Mouse (Mus musculus) kidney, embryonic 16.5 days (tissue): ENCODE results near the gene Cox20. TPM values are rescaled to one million over a fixed set of nuclear protein-coding genes. Genes with fewer than 3 reads are reported as not detected.
"Not testable (repeated sequence)": the region's sequence is repeated elsewhere in the genome, so short reads cannot be mapped to it uniquely, and the experiment has no call there.

Experiments
- ATAC-seq: fragments of 200-750 bp; cut with Nextera tagmentation; 2 replicates; pipeline ENCODE4 v1.8.0; 2017; ENCODE audit warnings: moderate TSS enrichment; ENCODE audit not compliant: low FRiP score, low TSS enrichment
- H3K27ac ChIP-seq: fragments of 300-500 bp; sonication (generic); 2 replicates; pipeline ENCODE4 v1.5.1; 2014; ENCODE audit warnings: low read length
- H3K27me3 ChIP-seq: fragments of 300-500 bp; sonication (generic); 2 replicates; pipeline ENCODE4 v1.6.1; 2014; ENCODE audit warnings: low read length, control low read depth, mixed read lengths; ENCODE audit not compliant: insufficient read depth
- H3K36me3 ChIP-seq: fragments of 300-500 bp; sonication (generic); 2 replicates; pipeline ENCODE4 v1.6.1; 2014; ENCODE audit warnings: low read length, control low read depth, mixed read lengths; ENCODE audit not compliant: insufficient read depth
- H3K4me1 ChIP-seq: fragments of 300-500 bp; sonication (generic); 2 replicates; pipeline ENCODE4 v1.6.1; 2014; ENCODE audit warnings: low read length, control low read depth, mixed read lengths; ENCODE audit not compliant: insufficient read depth
- H3K4me2 ChIP-seq: fragments of 300-500 bp; sonication (generic); replicated peaks from 2 replicates; pipeline ENCODE4 v1.6.1; 2014; ENCODE audit warnings: low read depth, low read length
- H3K4me3 ChIP-seq: fragments of 300-500 bp; sonication (generic); 2 replicates; pipeline ENCODE4 v1.5.1; 2014; ENCODE audit warnings: mild to moderate bottlenecking, low read length
- H3K9ac ChIP-seq: fragments of 300-500 bp; sonication (generic); replicated peaks from 2 replicates; pipeline ENCODE4 v1.6.1; 2014; ENCODE audit warnings: low read length
- H3K9me3 ChIP-seq: fragments of 300-500 bp; sonication (generic); 2 replicates; pipeline ENCODE4 v1.6.1; 2016; ENCODE audit warnings: low read length, control low read depth
- WGBS: fragments of 180-500 bp; shearing (Covaris S2); extraction: QIAGEN DNeasy Blood & Tissue Kit; methylation state at CpG from one replicate; pipeline ENCODE4 v1.1.7; 2014; 5-methylcytosine and 5-hydroxymethylcytosine counted together
- polyA plus RNA-seq: library from polyadenylated mRNA; unstranded; fragments of >200 nt; fragmentation: Nextera tagmentation; extraction: Ambion mirVana; gene quantifications from 2 replicates; pipeline ENCODE4 v1.2.1, GENCODE M21; 2015

Cox20 gene
- polyA plus RNA-seq, 1 experiment from 2014 or later: 111 TPM

- WGBS: 96% methylated on average over 1 of the region's 1 CpGs
- no peaks in the 10 kb centered on the region for H3K36me3 ChIP-seq
- H3K27ac ChIP-seq: no peak overlapping the region
- no peaks in the 10 kb centered on the region for H3K27me3 ChIP-seq
- no peak overlapping the region for H3K9ac ChIP-seq
- H3K4me2 ChIP-seq: no peak overlapping the region
- H3K4me3 ChIP-seq: no peak overlapping the region
- no peak for ATAC-seq
- H3K4me1 ChIP-seq: no peaks in the 10 kb centered on the region
- H3K9me3 ChIP-seq: no peaks in the 10 kb centered on the region
These were observed 24.9 kb upstream of the Cox20 start for GRCm38 (mm10) chr1:178294051-178294450.

GRCm38 (mm10) chr1:178301261-178301660, 17.7 kb upstream of the Cox20 start:
- not testable (repeated sequence) for H3K4me2 ChIP-seq, H3K4me3 ChIP-seq, H3K4me1 ChIP-seq, H3K27ac ChIP-seq, H3K9ac ChIP-seq, ATAC-seq, H3K36me3 ChIP-seq, H3K27me3 ChIP-seq, H3K9me3 ChIP-seq
- 93% methylated on average over 2 of the region's 2 CpGs for WGBS

- ATAC-seq: peak; percentile 69
- Histone ChIP-seq H3K9ac (no peak overlapping the region), H3K27me3 (no peaks in the 10 kb centered on the region), H3K36me3 (no peaks in the 10 kb centered on the region), H3K9me3 (peaks cover 9% of the 10 kb centered on the region; the same call in 1 of the 2 replicates), H3K4me1 (no peaks in the 10 kb centered on the region), H3K4me2 (no peak overlapping the region), H3K27ac (no peak overlapping the region), H3K4me3 (no peak overlapping the region)
- WGBS: 27% methylated on average over 3 of the region's 3 CpGs
These were observed 15.5 kb upstream of the Cox20 start for GRCm38 (mm10) chr1:178303425-178303824.

GRCm38 (mm10) chr1:178309487-178309886, 9.4 kb upstream of the Cox20 start:
- Histone ChIP-seq H3K36me3 (no peaks in the 10 kb centered on the region), H3K4me3 (no peak overlapping the region), H3K4me1 (no peaks in the 10 kb centered on the region), H3K9me3 (no peaks in the 10 kb centered on the region), H3K27ac (no peak overlapping the region), H3K9ac (no peak overlapping the region), H3K4me2 (no peak overlapping the region), H3K27me3 (no peaks in the 10 kb centered on the region)
- WGBS: 49% methylated on average over 2 of the region's 2 CpGs
- no peak for ATAC-seq

- no peak overlapping the region for H3K4me3 ChIP-seq
- no peaks in the 10 kb centered on the region for H3K27me3 ChIP-seq
- whole genome bisulfite sequencing: 61% methylated on average over 1 of the region's 1 CpGs
- H3K4me2 ChIP-seq: no peak overlapping the region
- H3K9ac ChIP-seq: no peak overlapping the region
- H3K36me3 ChIP-seq: no peaks in the 10 kb centered on the region
- no peak for ATAC-seq
- no peaks in the 10 kb centered on the region for H3K9me3 ChIP-seq
- no peak overlapping the region for H3K27ac ChIP-seq
- H3K4me1 ChIP-seq: no peaks in the 10 kb centered on the region
These were observed 8.8 kb upstream of the Cox20 start for GRCm38 (mm10) chr1:178310128-178310527.

GRCm38 (mm10) chr1:178313039-178313597, 5.8 kb upstream of the Cox20 start:
- WGBS: 100% methylated on average over 1 of the region's 1 CpGs
- H3K36me3 ChIP-seq: no peaks in the 10 kb centered on the region
- no peak overlapping the region for H3K4me2 ChIP-seq
- H3K9ac ChIP-seq: no peak overlapping the region
- ATAC-seq: no peak
- H3K9me3 ChIP-seq: no peaks in the 10 kb centered on the region
- no peaks in the 10 kb centered on the region for H3K27me3 ChIP-seq
- no peak overlapping the region for H3K27ac ChIP-seq
- no peak overlapping the region for H3K4me3 ChIP-seq
- H3K4me1 ChIP-seq: peaks cover 5% of the 10 kb centered on the region; the same call in 1 of the 2 replicates

- 92% methylated on average over 2 of the region's 2 CpGs for WGBS
- no peaks in the 10 kb centered on the region for H3K27me3 ChIP-seq
- H3K4me2 ChIP-seq: no peak overlapping the region
- H3K36me3 ChIP-seq: no peaks in the 10 kb centered on the region
- H3K9me3 ChIP-seq: no peaks in the 10 kb centered on the region
- no peak for ATAC-seq
- no peak overlapping the region for H3K27ac ChIP-seq
- H3K4me3 ChIP-seq: no peak overlapping the region
- no peak overlapping the region for H3K9ac ChIP-seq
- H3K4me1 ChIP-seq: peaks cover 5% of the 10 kb centered on the region; the same call in 1 of the 2 replicates
These were observed 4.7 kb upstream of the Cox20 start for GRCm38 (mm10) chr1:178314236-178314635.

GRCm38 (mm10) chr1:178317275-178318001, 1.5 kb upstream of the Cox20 start:
- peak overlapping the region; percentile 72 for H3K4me2 ChIP-seq

GRCm38 (mm10) chr1:178318002-178318388, 935 bp upstream of the Cox20 start:
- Histone ChIP-seq H3K4me2 (peak overlapping the region; percentile 72), H3K4me3 (peak overlapping the region; percentile 78), H3K36me3 (peaks cover 17% of the 10 kb centered on the region), H3K27ac (peak overlapping the region; percentile 99), H3K27me3 (no peaks in the 10 kb centered on the region), H3K9me3 (no peaks in the 10 kb centered on the region), H3K4me1 (peaks cover 22% of the 10 kb centered on the region), H3K9ac (peak overlapping the region; percentile 87)
- peak; percentile 80 for ATAC-seq
- under 1% methylated on average over 17 of the region's 17 CpGs for WGBS

More at GRCm38 (mm10) chr1:178317275-178318001, 1.5 kb upstream of the Cox20 start:
- WGBS: 35% methylated on average over 10 of the region's 10 CpGs
- Histone ChIP-seq H3K4me3 (peak overlapping the region; percentile 78), H3K36me3 (peaks cover 12% of the 10 kb centered on the region), H3K27ac (peak overlapping the region; percentile 99; the same call in 1 of the 2 replicates), H3K9me3 (no peaks in the 10 kb centered on the region), H3K9ac (no peak overlapping the region; the same call in 1 of the 2 replicates), H3K4me1 (peaks cover 22% of the 10 kb centered on the region), H3K27me3 (no peaks in the 10 kb centered on the region)
- ATAC-seq: no peak
